Mouse (Mus musculus) ES-Bruce4 (cell line): ENCODE results near the gene Mast1. TPM values are rescaled to one million over a fixed set of nuclear protein-coding genes. Genes with fewer than 3 reads are reported as not detected.
A peak's percentile ranks its signal among the peaks of the same experiment; 100 is the strongest.

Experiments
- H3K27ac ChIP-seq: 2 replicates; pipeline ENCODE4 v1.5.1; 2012; ENCODE audit warnings: low read length, inconsistent platforms; ENCODE audit not compliant: insufficient read depth
- H3K27me3 ChIP-seq: 2 replicates; pipeline ENCODE4 v1.6.1; 2012; ENCODE audit warnings: mild to moderate bottlenecking, low read length, inconsistent platforms; ENCODE audit not compliant: control insufficient read depth, poor library complexity, insufficient read depth, severe bottlenecking
- H3K36me3 ChIP-seq: 2 replicates; pipeline ENCODE4 v1.6.1; 2012; ENCODE audit warnings: inconsistent platforms, mild to moderate bottlenecking, low read length, moderate library complexity; ENCODE audit not compliant: control insufficient read depth, poor library complexity, insufficient read depth, severe bottlenecking
- H3K4me1 ChIP-seq: one replicate; pipeline ENCODE4 v1.8.1; 2011; ENCODE audit warnings: low read length; ENCODE audit not compliant: control insufficient read depth, insufficient read depth
- H3K4me3 ChIP-seq: 2 replicates; pipeline ENCODE4 v1.5.1; 2011; ENCODE audit warnings: low read depth, mild to moderate bottlenecking, low read length
- H3K9ac ChIP-seq: 2 replicates; pipeline ENCODE4 v1.6.1; 2012; ENCODE audit warnings: low read depth, mild to moderate bottlenecking, inconsistent platforms; ENCODE audit not compliant: poor library complexity, severe bottlenecking
- H3K9me3 ChIP-seq: replicated peaks from 2 replicates; pipeline ENCODE4 v1.6.1; 2012; ENCODE audit warnings: mild to moderate bottlenecking, low read length, inconsistent platforms; ENCODE audit not compliant: control insufficient read depth, poor library complexity, insufficient read depth, severe bottlenecking
- CTCF ChIP-seq: IDR thresholded peaks from one replicate; pipeline ENCODE4 v1.8.1; 2011; ENCODE audit warnings: low read depth, low read length
- EP300 ChIP-seq: IDR thresholded peaks from 2 replicates; pipeline ENCODE4 v1.6.1; 2011; ENCODE audit warnings: low read depth, low read length; ENCODE audit not compliant: insufficient read depth
- POLR2A ChIP-seq: IDR thresholded peaks from one replicate; pipeline ENCODE4 v1.8.1; 2011; ENCODE audit warnings: low read length; ENCODE audit not compliant: insufficient read depth
- polyA plus RNA-seq: library from polyadenylated mRNA; stranded (reverse); fragments of >200 nt; gene quantifications from 2 replicates; pipeline ENCODE4 v1.2.4, GENCODE M21; 2011; ENCODE audit warnings: low read depth; ENCODE audit not compliant: missing spikeins, insufficient read depth, insufficient read length

The Mast1 gene
- polyA plus RNA-seq, 1 experiment = 1.5 TPM

GRCm38 (mm10) chr8:84936041-84936961 lies 858 bp downstream of the Mast1 start:
- H3K9ac ChIP-seq = peak overlapping the region; percentile 45; the same call in 1 of the 2 replicates

DNA sequence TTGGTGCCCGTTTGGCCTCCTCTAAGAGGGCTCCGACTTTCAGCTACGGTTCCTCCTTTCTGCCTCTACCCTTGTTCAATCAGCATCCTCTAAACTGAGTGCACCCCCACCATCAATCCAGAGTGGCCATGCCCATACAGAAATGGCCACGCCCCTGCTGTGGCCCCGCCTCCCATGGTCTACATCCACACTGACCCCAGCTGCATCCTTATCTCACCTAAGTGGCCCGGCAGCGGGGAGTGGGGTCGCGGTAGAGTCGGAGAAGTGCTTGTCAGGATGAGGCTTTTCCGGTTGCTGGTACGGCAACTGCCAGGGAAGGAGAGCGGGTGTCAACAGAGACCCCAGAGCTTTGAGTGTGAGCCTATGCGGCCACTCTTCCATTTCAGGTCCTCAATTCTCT lies 1.7 kb downstream of the Mast1 start:
- no peaks in the 10 kb centered on the region for H3K9me3 ChIP-seq
- TF ChIP-seq EP300 (no peak), POLR2A (no peak), CTCF (no peak)
- H3K9ac ChIP-seq = no peak overlapping the region
- no peaks in the 10 kb centered on the region for H3K27me3 ChIP-seq
- H3K36me3 ChIP-seq = no peaks in the 10 kb centered on the region
- H3K4me3 ChIP-seq = no peak overlapping the region
- H3K27ac ChIP-seq = no peak overlapping the region
- H3K4me1 ChIP-seq = no peaks in the 10 kb centered on the region

More at GRCm38 (mm10) chr8:84936041-84936961, 858 bp downstream of the Mast1 start:
- no peaks in the 10 kb centered on the region for H3K4me1 ChIP-seq
- H3K27me3 ChIP-seq = no peaks in the 10 kb centered on the region; the same call in 1 of the 2 replicates
- TF ChIP-seq EP300 (no peak), POLR2A (no peak), CTCF (no peak)
- H3K36me3 ChIP-seq = no peaks in the 10 kb centered on the region
- no peak overlapping the region for H3K27ac ChIP-seq
- H3K9me3 ChIP-seq = no peaks in the 10 kb centered on the region
- H3K4me3 ChIP-seq = peak overlapping the region; percentile 87

- H3K9ac ChIP-seq = no peak overlapping the region
- H3K27ac ChIP-seq = no peak overlapping the region
- no peaks in the 10 kb centered on the region for H3K4me1 ChIP-seq
- no peaks in the 10 kb centered on the region for H3K36me3 ChIP-seq
- H3K9me3 ChIP-seq = no peaks in the 10 kb centered on the region
- peak overlapping the region; percentile 28 for H3K4me3 ChIP-seq
- no peaks in the 10 kb centered on the region for H3K27me3 ChIP-seq
- TF ChIP-seq EP300 = no peak
- no peak for TF ChIP-seq POLR2A
- TF ChIP-seq CTCF = no peak
Observed at GRCm38 (mm10) chr8:84934860-84935259, 2.3 kb downstream of the Mast1 start.

GRCm38 (mm10) chr8:84933767-84934559 lies 3.2 kb downstream of the Mast1 start:
- Histone ChIP-seq H3K4me1 (no peaks in the 10 kb centered on the region), H3K36me3 (no peaks in the 10 kb centered on the region), H3K27me3 (no peaks in the 10 kb centered on the region), H3K9me3 (no peaks in the 10 kb centered on the region), H3K27ac (no peak overlapping the region), H3K9ac (no peak overlapping the region), H3K4me3 (no peak overlapping the region)
- TF ChIP-seq POLR2A = no peak
- no peak for TF ChIP-seq CTCF
- no peak for TF ChIP-seq EP300

- Histone ChIP-seq H3K4me1 (no peaks in the 10 kb centered on the region), H3K27ac (no peak overlapping the region), H3K9me3 (no peaks in the 10 kb centered on the region), H3K36me3 (no peaks in the 10 kb centered on the region), H3K27me3 (no peaks in the 10 kb centered on the region), H3K4me3 (no peak overlapping the region), H3K9ac (no peak overlapping the region)
- TF ChIP-seq EP300 (no peak), POLR2A (no peak), CTCF (no peak)
Observed at GRCm38 (mm10) chr8:84930582-84930981, 6.6 kb downstream of the Mast1 start.
